Comparison of ENCODE assay signal across 19 mouse cellular contexts in genomic region chr13:72299660-72300059, GRCm38 (mm10).
DNase-seq lines count a peak whose midpoint lies in the region; ATAC-seq and TF ChIP-seq lines count a peak whose summit lies in the region.
"Had no signal": no experiment of that assay in that cellular context is flagged by ENCODE, and none has a peak within 500 bp of the region (broad histone marks: within the 10 kb centered on the region; RNA-seq: fewer than 3 reads in every experiment).

No protein-coding gene starts in this region.

- H3K4me2 ChIP-seq in hindbrain, embryonic 14.5 days (replicated peaks), result no peak overlapping the region
- no peak overlapping the region for H3K4me2 ChIP-seq in stomach, embryonic 14.5 days (replicated peaks; ENCODE audit: low read depth, low read length)
- no peak overlapping the region for H3K4me2 ChIP-seq in stomach, postnatal 0 days (replicated peaks; ENCODE audit: low read depth)
- peak overlapping the region; percentile 28; the same call in 1 of the 2 replicates for H3K4me2 ChIP-seq in midbrain, embryonic 15.5 days
- H3K4me2 ChIP-seq: embryonic facial prominence, embryonic 12.5 days; heart, embryonic 12.5 days had no signal

- no peak for TF ChIP-seq CTCF in stomach, postnatal 0 days (IDR thresholded peaks at IDR 0.05; ENCODE audit: low read depth)
- no peak for TF ChIP-seq CTCF in left cerebral cortex, adult 2 months (IDR thresholded peaks at IDR 0.05)

- intact Hi-C loops in left cerebral cortex, adult 2 months (cut with DNase I), result loop anchor here (5.0 kb wide), 2 partner anchors 328 to 968 kb away; partner anchors contain the start of gene Irx2

- no peaks in the 10 kb centered on the region for H3K9me3 ChIP-seq in hindbrain, embryonic 10.5 days
- H3K9me3 ChIP-seq in hindbrain, embryonic 14.5 days (ENCODE audit: control insufficient read depth, low read length), result no peaks in the 10 kb centered on the region
- no peaks in the 10 kb centered on the region for H3K9me3 ChIP-seq in stomach, embryonic 14.5 days (ENCODE audit: control insufficient read depth, low read depth, low read length)
- H3K9me3 ChIP-seq in stomach, postnatal 0 days (ENCODE audit: control insufficient read depth, low read length), result no peaks in the 10 kb centered on the region
- no peaks in the 10 kb centered on the region for H3K9me3 ChIP-seq in midbrain, embryonic 15.5 days
- H3K9me3 ChIP-seq: embryonic facial prominence, embryonic 12.5 days; forebrain, embryonic 10.5 days; heart, embryonic 12.5 days had no signal

- no peaks in the 10 kb centered on the region for H3K36me3 ChIP-seq in hindbrain, embryonic 10.5 days
- H3K36me3 ChIP-seq in hindbrain, embryonic 14.5 days (replicated peaks; ENCODE audit: control insufficient read depth, insufficient read depth), result no peaks in the 10 kb centered on the region
- H3K36me3 ChIP-seq in stomach, embryonic 14.5 days (ENCODE audit: control insufficient read depth, insufficient read depth, low read length), result no peaks in the 10 kb centered on the region
- no peaks in the 10 kb centered on the region for H3K36me3 ChIP-seq in stomach, postnatal 0 days (ENCODE audit: control insufficient read depth, insufficient read depth, low read length)
- no peaks in the 10 kb centered on the region for H3K36me3 ChIP-seq in midbrain, embryonic 15.5 days (replicated peaks)
- H3K36me3 ChIP-seq: embryonic facial prominence, embryonic 12.5 days; forebrain, embryonic 10.5 days; heart, embryonic 12.5 days had no signal

- peak overlapping the region; percentile 47; the same call in 1 of the 2 replicates for H3K27ac ChIP-seq in hindbrain, embryonic 10.5 days
- no peak overlapping the region for H3K27ac ChIP-seq in hindbrain, embryonic 14.5 days
- no peak overlapping the region for H3K27ac ChIP-seq in stomach, embryonic 14.5 days (ENCODE audit: low read length)
- no peak overlapping the region for H3K27ac ChIP-seq in stomach, postnatal 0 days (replicated peaks)
- H3K27ac ChIP-seq in midbrain, embryonic 15.5 days, result peak overlapping the region; percentile 20; the same call in 1 of the 2 replicates
- H3K27ac ChIP-seq in left cerebral cortex, adult 2 months, result no peak overlapping the region
- H3K27ac ChIP-seq: embryonic facial prominence, embryonic 12.5 days; forebrain, embryonic 10.5 days had no signal

- DNase-seq in hindbrain, embryonic 10.5 days (ENCODE audit: low spot score), result peak; percentile 76
- no peak for DNase-seq in hindbrain, embryonic 14.5 days (ENCODE audit: low spot score)
- DNase-seq in stomach, postnatal 0 days (ENCODE audit: low spot score), result no peak
- no peak for DNase-seq in left cerebral cortex, adult 2 months (ENCODE audit: extremely low spot score in 1 of 2, low spot score in 2 of 2)
- DNase-seq in kidney, postnatal 25 days, result no peak
- DNase-seq in adrenal gland, adult 8-10 months, result no peak
- DNase-seq: cerebellum, adult 9-11 months; gastrocnemius, postnatal 36 days; heart, postnatal 36 days; layer of hippocampus, postnatal 36 days; lung, postnatal 36 days; thymus, postnatal 25 days had no signal

- peaks cover 73% of the 10 kb centered on the region for H3K27me3 ChIP-seq in hindbrain, embryonic 10.5 days (ENCODE audit: insufficient read depth, poor library complexity, severe bottlenecking)
- H3K27me3 ChIP-seq in hindbrain, embryonic 14.5 days (ENCODE audit: control insufficient read depth, insufficient read depth, low read length), result peaks cover 48% of the 10 kb centered on the region
- H3K27me3 ChIP-seq in stomach, embryonic 14.5 days (ENCODE audit: control insufficient read depth, insufficient read depth, low read length), result no peaks in the 10 kb centered on the region
- no peaks in the 10 kb centered on the region for H3K27me3 ChIP-seq in stomach, postnatal 0 days (ENCODE audit: control insufficient read depth, insufficient read depth, low read length)
- H3K27me3 ChIP-seq in midbrain, embryonic 15.5 days (replicated peaks), result peaks cover 54% of the 10 kb centered on the region

- WGBS in hindbrain, embryonic 10.5 days, result 2% methylated on average over 3 of the region's 3 CpGs
- 12% methylated on average over 3 of the region's 3 CpGs for WGBS in hindbrain, embryonic 14.5 days
- 15% methylated on average over 3 of the region's 3 CpGs for WGBS in stomach, embryonic 14.5 days
- 10% methylated on average over 3 of the region's 3 CpGs for WGBS in stomach, postnatal 0 days
- 17% methylated on average over 3 of the region's 3 CpGs for WGBS in midbrain, embryonic 15.5 days

- peaks cover 81% of the 10 kb centered on the region for H3K4me1 ChIP-seq in hindbrain, embryonic 10.5 days (replicated peaks)
- H3K4me1 ChIP-seq in hindbrain, embryonic 14.5 days (replicated peaks; ENCODE audit: control insufficient read depth, insufficient read depth, low read length), result peaks cover 40% of the 10 kb centered on the region
- H3K4me1 ChIP-seq in stomach, embryonic 14.5 days (ENCODE audit: control insufficient read depth, insufficient read depth, low read length), result 0 out of 2 replicates have a peak, but pooled peaks cover 3% of the 10 kb centered on the region
- H3K4me1 ChIP-seq in stomach, postnatal 0 days (replicated peaks; ENCODE audit: control insufficient read depth, insufficient read depth), result no peaks in the 10 kb centered on the region
- peaks cover 59% of the 10 kb centered on the region for H3K4me1 ChIP-seq in midbrain, embryonic 15.5 days
- H3K4me1 ChIP-seq: embryonic facial prominence, embryonic 12.5 days had no signal

- H3K9ac ChIP-seq in hindbrain, embryonic 14.5 days, result no peak overlapping the region
- no peak overlapping the region for H3K9ac ChIP-seq in stomach, embryonic 14.5 days (replicated peaks; ENCODE audit: low read depth, low read length)
- no peak overlapping the region for H3K9ac ChIP-seq in stomach, postnatal 0 days (ENCODE audit: low read length)
- H3K9ac ChIP-seq in midbrain, embryonic 15.5 days, result no peak overlapping the region
- H3K9ac ChIP-seq: embryonic facial prominence, embryonic 12.5 days; heart, embryonic 12.5 days had no signal

- no peak for ATAC-seq in hindbrain, embryonic 14.5 days (ENCODE audit: low FRiP score)
- peak; percentile 46; the same call in 1 of the 2 replicates for ATAC-seq in stomach, embryonic 14.5 days (ENCODE audit: insufficient number of reproducible peaks, insufficient read depth, low FRiP score, low read depth)
- ATAC-seq in stomach, postnatal 0 days (ENCODE audit: low FRiP score, low TSS enrichment), result no peak
- ATAC-seq in midbrain, embryonic 15.5 days (replicated peaks), result no peak
- ATAC-seq: activated CD4-positive, CD25-positive, alpha-beta regulatory T cell, adult 4 months; intestine, embryonic 16.5 days had no signal

- peak overlapping the region; percentile 29; the same call in 1 of the 2 replicates for H3K4me3 ChIP-seq in hindbrain, embryonic 10.5 days
- no peak overlapping the region for H3K4me3 ChIP-seq in hindbrain, embryonic 14.5 days (replicated peaks; ENCODE audit: low read length)
- H3K4me3 ChIP-seq in stomach, embryonic 14.5 days (ENCODE audit: low read depth, low read length), result no peak overlapping the region
- no peak overlapping the region for H3K4me3 ChIP-seq in stomach, postnatal 0 days (ENCODE audit: low read depth, low read length)
- H3K4me3 ChIP-seq in midbrain, embryonic 15.5 days, result no peak overlapping the region
- no peak overlapping the region for H3K4me3 ChIP-seq in left cerebral cortex, adult 2 months
- H3K4me3 ChIP-seq: embryonic facial prominence, embryonic 12.5 days; forebrain, embryonic 10.5 days; heart, embryonic 12.5 days had no signal

- no peak for TF ChIP-seq EP300 in stomach, postnatal 0 days (optimal IDR thresholded peaks at IDR 0.05)

Comparison
In these comparisons a context has a peak if more than half of its experiments do, and no peak if none do; other contexts are left out.
1. H3K27ac ChIP-seq: peak in hindbrain, embryonic 10.5 days (single experiment) and midbrain, embryonic 15.5 days (single experiment); none in hindbrain, embryonic 14.5 days (single experiment), stomach, embryonic 14.5 days (single experiment), stomach, postnatal 0 days (single experiment) and left cerebral cortex, adult 2 months (single experiment).